Comparison of ENCODE assay signal across 33 mouse cellular contexts in the genomic region with DNA sequence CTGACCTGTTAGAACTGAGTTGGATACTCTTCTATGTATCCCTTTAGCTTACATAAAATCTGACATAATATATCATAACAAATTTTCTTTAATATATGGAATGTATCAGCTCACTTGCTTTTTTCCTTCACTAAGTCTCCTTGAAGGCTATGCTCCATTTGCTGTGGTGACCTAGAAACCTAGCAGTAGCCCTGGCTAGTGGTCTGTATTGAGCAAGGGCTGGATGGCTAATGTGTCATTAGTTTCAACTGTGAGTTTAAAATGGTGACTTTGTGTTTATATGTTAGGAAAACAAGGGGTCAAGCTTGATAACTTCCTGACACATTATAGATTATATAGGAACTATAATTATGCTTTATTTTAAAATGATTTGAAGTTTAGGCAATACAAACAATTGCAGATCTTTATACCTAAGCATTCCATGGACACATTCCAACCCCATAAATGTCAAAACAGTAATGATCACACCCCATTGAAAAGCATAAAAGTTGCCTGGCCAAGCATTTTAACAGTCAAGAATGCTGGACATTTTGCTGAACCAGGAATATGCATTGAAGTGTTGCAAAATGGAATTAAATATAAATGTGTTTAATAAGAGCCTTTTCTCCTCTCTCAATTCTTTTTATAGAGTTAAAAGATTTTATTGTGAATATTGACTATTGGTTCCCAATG. TPM values are rescaled to one million over a fixed set of nuclear protein-coding genes. Genes with fewer than 3 reads are reported as not detected.
"Had no signal": no experiment of that assay in that cellular context is flagged by ENCODE, and none has a peak within 500 bp of the region (broad histone marks: within the 10 kb centered on the region; RNA-seq: fewer than 3 reads in every experiment).

No protein-coding gene starts in this region.

- H3K4me1 ChIP-seq: limb, embryonic 10.5 days; limb, embryonic 12.5 days; limb, embryonic 13.5 days; limb, embryonic 15.5 days; liver, embryonic 12.5 days; liver, embryonic 13.5 days; liver, embryonic 15.5 days; lung, embryonic 15.5 days; megakaryocyte, embryonic 14.5 days; midbrain, embryonic 10.5 days; midbrain, embryonic 12.5 days; midbrain, embryonic 13.5 days; midbrain, embryonic 15.5 days; neural tube, embryonic 12.5 days had no signal

- H3K27me3 ChIP-seq: limb, embryonic 12.5 days; limb, embryonic 13.5 days; limb, embryonic 15.5 days; liver, embryonic 12.5 days; liver, embryonic 13.5 days; liver, embryonic 15.5 days; lung, embryonic 15.5 days; megakaryocyte, embryonic 14.5 days; midbrain, embryonic 12.5 days; midbrain, embryonic 13.5 days; midbrain, embryonic 15.5 days; neural tube, embryonic 12.5 days had no signal

- H3K4me3 ChIP-seq: left cerebral cortex, adult 2 months; limb, embryonic 10.5 days; limb, embryonic 12.5 days; limb, embryonic 13.5 days; limb, embryonic 15.5 days; liver, embryonic 12.5 days; liver, embryonic 13.5 days; liver, embryonic 15.5 days; lung, embryonic 15.5 days; megakaryocyte, embryonic 14.5 days; midbrain, embryonic 10.5 days; midbrain, embryonic 12.5 days; midbrain, embryonic 13.5 days; midbrain, embryonic 15.5 days; myocyte; neural tube, embryonic 12.5 days had no signal

- H3K27ac ChIP-seq: left cerebral cortex, adult 2 months; limb, embryonic 10.5 days; limb, embryonic 12.5 days; limb, embryonic 13.5 days; limb, embryonic 15.5 days; liver, embryonic 12.5 days; liver, embryonic 13.5 days; liver, embryonic 14.5 days; liver, embryonic 15.5 days; lung, embryonic 15.5 days; macrophage; midbrain, embryonic 10.5 days; midbrain, embryonic 12.5 days; midbrain, embryonic 13.5 days; midbrain, embryonic 15.5 days; neural tube, embryonic 12.5 days had no signal

- H3K4me2 ChIP-seq: limb, embryonic 12.5 days; limb, embryonic 13.5 days; limb, embryonic 15.5 days; liver, embryonic 11.5 days; liver, embryonic 12.5 days; liver, embryonic 13.5 days; liver, embryonic 15.5 days; lung, embryonic 15.5 days; midbrain, embryonic 11.5 days; midbrain, embryonic 12.5 days; midbrain, embryonic 13.5 days; midbrain, embryonic 15.5 days; neural tube, embryonic 12.5 days had no signal

- H3K9ac ChIP-seq: limb, embryonic 12.5 days; limb, embryonic 13.5 days; limb, embryonic 15.5 days; liver, embryonic 12.5 days; liver, embryonic 13.5 days; liver, embryonic 14.5 days; liver, embryonic 15.5 days; liver, postnatal 0 days; lung, embryonic 15.5 days; midbrain, embryonic 12.5 days; midbrain, embryonic 13.5 days; midbrain, embryonic 15.5 days; neural tube, embryonic 12.5 days had no signal

- ATAC-seq: liver, embryonic 12.5 days; liver, postnatal 0 days; midbrain, embryonic 13.5 days; midbrain, embryonic 15.5 days; midbrain, embryonic 16.5 days had no signal

- H3K9me3 ChIP-seq: limb, embryonic 10.5 days; limb, embryonic 12.5 days; limb, embryonic 13.5 days; limb, embryonic 15.5 days; liver, embryonic 12.5 days; liver, embryonic 13.5 days; liver, embryonic 15.5 days; lung, embryonic 15.5 days; megakaryocyte, embryonic 14.5 days; midbrain, embryonic 10.5 days; midbrain, embryonic 12.5 days; midbrain, embryonic 13.5 days; midbrain, embryonic 15.5 days; neural tube, embryonic 12.5 days had no signal

- H3K36me3 ChIP-seq: limb, embryonic 10.5 days; limb, embryonic 12.5 days; limb, embryonic 13.5 days; limb, embryonic 15.5 days; liver, embryonic 12.5 days; liver, embryonic 13.5 days; liver, embryonic 15.5 days; lung, embryonic 15.5 days; midbrain, embryonic 10.5 days; midbrain, embryonic 12.5 days; midbrain, embryonic 13.5 days; midbrain, embryonic 15.5 days; neural tube, embryonic 12.5 days had no signal

- DNase-seq: layer of hippocampus, postnatal 36 days; left cerebral cortex, postnatal 4 days; liver; liver, embryonic 13.5 days; liver, postnatal 0 days; lung, postnatal 10 days; lung, postnatal 14 days; lung, postnatal 36 days; midbrain, embryonic 14.5 days had no signal

RNA-seq across cellular contexts. Expression of a gene that starts 17.7 kb away (rescaled TPM):
- polyA plus RNA-seq: limb, embryonic 10.5 days; limb, embryonic 11.5 days; limb, embryonic 12.5 days; limb, embryonic 13.5 days; liver, embryonic 13.5 days; liver, embryonic 16.5 days; liver, postnatal 0 days; lung, embryonic 15.5 days; macrophage; midbrain, embryonic 11.5 days; midbrain, postnatal 0 days; neural tube, embryonic 11.5 days had no signal
